Mouse (Mus musculus): Measurements from ENCODE around the gene Gm20388.

DNA sequence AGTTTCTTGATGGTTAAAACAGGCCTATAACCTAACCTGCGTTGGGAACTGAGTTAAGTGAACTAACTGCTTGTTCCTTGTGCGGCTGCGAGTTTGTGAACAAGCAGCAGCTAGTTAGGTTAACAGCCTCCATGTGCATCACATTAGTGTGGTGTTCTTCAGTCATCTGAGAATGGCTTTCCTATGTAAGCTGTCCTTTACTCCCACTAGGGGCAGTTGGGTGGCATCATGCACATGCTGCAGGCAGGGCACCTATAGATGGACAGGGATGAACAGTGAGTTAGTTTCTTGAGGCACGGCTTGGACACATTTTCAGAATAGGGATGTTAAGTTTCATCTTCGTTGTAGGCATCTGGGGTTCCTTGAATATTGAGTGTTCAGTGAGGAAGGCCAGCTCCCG lies 3344.5 kb downstream of the Gm20388 start:
- TF ChIP-seq CTCF (IDR thresholded peaks at IDR 0.05; ENCODE audit: borderline replicate concordance, extremely low read depth, insufficient read depth, insufficient read length) = peak; percentile 5; the same call in 1 of the 2 replicates
- no peak for TF ChIP-seq POLR2A (IDR thresholded peaks at IDR 0.05; ENCODE audit: borderline replicate concordance, extremely low read depth, insufficient read depth, insufficient read length, poor library complexity, severe bottlenecking)

All from brain, embryonic 14.5 days (tissue).